Mouse (Mus musculus) adrenal gland, postnatal 4 days (tissue): ENCODE measurements around the gene Olfr1303. TPM values are rescaled to one million over a fixed set of nuclear protein-coding genes. Genes with fewer than 3 reads are reported as not detected.

ENCODE experiments used
- DNase-seq, 2 experiments: peaks; one replicate each; pipeline ENCODE4 v3.0.0; 2021 to 2022; ENCODE audit warnings: low spot score in 2 of 2, mixed read lengths in 2 of 2
- long read RNA-seq, 2 experiments: library from polyadenylated mRNA; stranded (forward); transcript quantifications; one replicate each; pipeline ENCODE4 v2.0.0; 2021
- total RNA-seq, 2 experiments: library from RNA; stranded (reverse); gene quantifications; 2 replicates each; pipeline ENCODE4 v1.2.3; 2021

Gene Olfr1303
- not detected for total RNA-seq
- long read RNA-seq, experiment 1: 0 reads
- long read RNA-seq, experiment 2: 0 reads

DNA sequence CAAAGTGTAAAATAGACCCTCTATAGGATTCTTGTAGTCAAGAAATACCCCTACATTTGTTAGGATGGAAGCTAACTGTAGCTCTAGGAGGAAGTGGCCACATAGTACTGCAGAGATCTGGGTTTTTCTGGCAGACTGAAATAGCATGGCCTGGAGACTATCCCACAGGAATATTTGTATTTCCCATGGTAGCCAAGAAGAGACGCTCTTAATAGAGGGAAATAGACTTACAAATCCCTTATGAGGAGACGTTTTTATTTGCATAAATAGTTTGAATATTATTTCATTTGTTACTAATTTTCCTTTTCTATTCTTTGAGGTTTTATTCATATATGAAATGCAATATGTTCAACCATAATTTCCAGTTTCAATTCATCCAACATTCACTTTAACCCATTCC is at the start of gene Olfr1303:
Gene Olfr1303, minus strand, starts transcription at position 101 of the 400 bp plus-strand sequence.
- no peak for DNase-seq

GRCm38 (mm10) chr2:111812936-111813335 is 7.2 kb downstream of the Olfr1303 start:
- DNase-seq: no peak

- no peak for DNase-seq
Observed at GRCm38 (mm10) chr2:111777129-111777528, 43.0 kb downstream of the Olfr1303 start, which contains the start of gene Olfr1302. TSS of gene Olfr1302 (plus strand) at chr2:111777429.

Other genes starting within 250 kb of the Olfr1303 start
- gene Olfr1297, start 193.8 kb downstream of the Olfr1303 start, total RNA-seq: not detected
- gene Olfr1298, start 171.1 kb downstream of the Olfr1303 start, total RNA-seq: not detected
- not detected for gene Olfr1299, start 158.9 kb downstream of the Olfr1303 start, total RNA-seq
- not detected for gene Olfr1301, start 69.3 kb downstream of the Olfr1303 start, total RNA-seq
- not detected for gene Olfr1302, start 42.9 kb downstream of the Olfr1303 start, total RNA-seq
- gene Olfr1305, start 56.8 kb upstream of the Olfr1303 start, total RNA-seq: not detected
- not detected for gene Olfr1306, start 95.9 kb upstream of the Olfr1303 start, total RNA-seq
- not detected for gene Olfr1307, start 129.1 kb upstream of the Olfr1303 start, total RNA-seq
- gene Olfr1308, start 144.6 kb upstream of the Olfr1303 start, total RNA-seq: not detected
- gene Olfr1309, start 169.9 kb upstream of the Olfr1303 start, total RNA-seq: not detected
- not detected for gene Olfr1310, start 192.4 kb upstream of the Olfr1303 start, total RNA-seq
- not detected for gene Olfr1311, start 204.1 kb upstream of the Olfr1303 start, total RNA-seq
- not detected for gene Olfr1312, start 229.9 kb upstream of the Olfr1303 start, total RNA-seq